Mouse (Mus musculus) gastrocnemius, postnatal 25 days (tissue): ENCODE data around the gene Sgcd. TPM values are rescaled to one million over a fixed set of nuclear protein-coding genes. Genes with fewer than 3 reads are reported as not detected.
"Not testable (repeated sequence)": the region's sequence is repeated elsewhere in the genome, so short reads cannot be mapped to it uniquely, and the experiment has no call there.

Experiments
- DNase-seq: peaks from one replicate; pipeline ENCODE4 v3.0.0; 2022
- total RNA-seq, 2 experiments: library from RNA; stranded (reverse); gene quantifications; 1 replicate in 1 of 2; 2 replicates in 1 of 2; pipeline ENCODE4 v1.2.3; 2021

The Sgcd gene
- total RNA-seq, 2 experiments from 2014 or later, result 67.4 to 75.2 TPM

DNA sequence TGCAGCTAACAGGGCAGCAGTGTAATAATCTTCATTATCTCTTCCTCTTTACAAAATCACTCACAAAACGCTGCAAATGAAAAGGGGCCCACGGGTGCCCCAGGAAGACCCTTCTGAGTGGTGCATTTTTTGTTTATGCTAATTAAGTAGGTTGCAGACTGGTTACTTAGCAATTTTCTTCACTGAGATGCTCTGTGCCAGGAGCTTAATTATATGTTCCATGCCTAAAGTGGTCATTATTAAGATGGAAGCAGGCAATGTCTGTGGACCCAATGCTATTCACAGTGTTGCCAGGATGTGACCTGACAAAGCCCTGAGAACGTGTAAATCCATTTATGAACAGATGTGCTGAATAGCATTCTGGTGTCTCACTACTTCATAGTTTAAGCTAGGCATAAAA is 529.6 kb downstream of the Sgcd start:
- no peak for DNase-seq

DNA sequence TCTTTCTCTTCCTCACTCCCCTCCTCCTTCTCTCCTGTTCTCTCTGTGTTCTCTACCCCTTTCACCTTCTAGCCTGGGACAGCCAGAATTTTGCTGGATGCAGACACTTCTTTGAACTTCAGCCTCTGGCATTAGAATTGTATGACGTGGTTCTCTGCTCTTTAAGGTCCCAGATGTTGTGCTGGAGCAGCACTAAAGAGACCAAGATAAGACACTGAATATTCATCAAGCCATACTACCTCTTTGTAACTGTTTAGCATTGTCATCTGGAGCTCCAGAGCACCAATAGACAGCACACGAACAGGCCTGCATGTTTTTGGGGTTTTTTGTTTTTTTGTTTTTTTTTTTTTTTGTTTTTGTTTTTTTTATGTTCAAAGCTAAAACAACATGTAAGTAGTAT is 541.0 kb downstream of the Sgcd start:
- DNase-seq, result no peak

DNA sequence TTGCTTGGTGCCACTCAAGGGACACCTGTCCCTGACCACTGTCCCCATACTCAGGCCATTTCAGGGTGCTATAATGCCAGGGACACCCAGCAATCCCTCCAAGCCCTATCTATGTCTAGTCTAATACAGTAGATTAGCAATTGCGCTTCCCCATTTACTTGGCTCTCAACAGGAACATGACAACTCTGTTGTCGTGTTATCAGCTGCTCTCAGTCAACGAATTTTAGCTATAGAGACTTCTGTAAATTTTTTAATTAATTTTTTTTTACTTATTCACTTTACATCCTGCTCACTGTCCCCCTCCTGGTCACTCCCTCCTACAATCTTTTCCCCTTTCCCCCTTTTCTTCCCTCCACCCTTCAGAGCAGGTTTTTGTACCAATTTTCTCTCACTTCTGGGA is 542.4 kb downstream of the Sgcd start:
- DNase-seq, result no peak

DNA sequence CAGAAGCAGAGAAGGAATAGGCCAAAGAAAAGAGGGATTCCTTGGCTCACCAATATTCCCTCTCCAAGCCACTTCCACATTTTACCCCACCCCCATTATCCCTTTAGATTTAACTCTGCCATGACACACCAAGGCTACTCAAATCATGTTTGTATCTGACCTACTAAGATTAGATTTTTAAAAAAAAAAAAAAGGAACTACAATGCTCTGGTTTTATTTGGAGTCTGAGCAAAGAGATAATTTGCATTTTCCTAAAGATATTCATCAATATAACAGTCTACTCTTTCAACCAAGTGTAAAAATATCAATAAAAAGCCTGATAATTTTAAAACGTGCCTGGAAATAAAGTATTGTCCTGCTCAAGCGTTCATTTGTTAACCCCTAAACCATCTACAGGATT is 543.1 kb downstream of the Sgcd start:
- no peak for DNase-seq

DNA sequence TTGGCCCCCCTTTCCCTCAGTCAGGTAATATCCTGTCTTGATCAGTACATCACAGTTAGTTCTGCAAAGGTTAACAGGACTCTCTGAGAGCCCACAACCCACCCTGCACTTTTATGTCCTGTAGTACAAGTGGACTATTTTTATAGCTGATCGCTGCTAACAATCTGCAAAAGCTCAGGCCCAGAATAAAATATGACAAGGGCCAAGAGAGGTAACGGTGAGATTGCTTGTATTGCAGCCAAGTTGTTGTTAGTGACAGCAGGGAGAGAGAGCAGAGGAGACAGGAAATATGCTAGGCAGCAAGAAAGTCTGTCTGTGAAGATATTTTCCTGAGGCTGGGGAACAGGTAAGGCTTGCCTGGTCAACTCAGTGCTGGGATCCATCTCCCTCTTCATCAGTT is 546.5 kb downstream of the Sgcd start:
- no peak for DNase-seq

DNA sequence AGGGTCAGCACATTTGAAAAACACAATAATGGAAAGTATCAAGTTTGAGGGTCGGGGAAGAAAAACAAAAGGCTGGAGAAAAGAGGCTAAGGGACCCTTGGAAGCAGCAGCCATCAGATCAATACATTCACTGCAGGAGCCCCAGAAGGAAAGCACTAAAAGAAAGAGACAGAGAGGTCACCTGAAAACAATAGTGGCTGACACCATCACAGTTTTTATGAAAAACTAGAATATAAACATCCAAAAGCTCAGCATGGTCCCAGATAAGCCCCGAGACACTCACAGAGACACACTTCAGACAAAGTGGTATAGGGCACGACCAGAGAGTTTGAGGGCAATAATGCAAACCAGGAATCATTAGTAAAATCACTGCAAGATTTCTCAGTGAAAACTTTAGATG is 589.2 kb downstream of the Sgcd start:
- no peak for DNase-seq

DNA sequence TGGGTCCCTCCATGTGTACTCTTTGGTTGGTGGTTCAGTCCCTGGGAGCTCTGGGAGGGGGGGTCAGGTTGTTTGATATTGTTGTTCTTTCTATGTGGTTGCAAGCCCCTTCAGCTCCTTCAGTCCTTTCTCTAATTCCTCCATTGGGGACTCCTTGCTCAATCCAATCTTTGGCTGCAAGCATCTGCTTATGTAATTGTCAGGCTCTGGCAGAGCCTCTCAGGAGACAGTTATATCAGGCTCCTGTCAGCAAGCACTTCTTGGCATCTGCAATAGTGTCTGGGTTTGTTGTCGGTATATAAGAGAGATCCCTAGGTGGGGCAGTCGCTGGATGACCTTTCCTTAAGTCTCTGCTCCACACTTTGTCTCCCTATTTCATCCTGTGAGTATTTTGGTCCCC is 598.0 kb downstream of the Sgcd start:
- not testable (repeated sequence) for DNase-seq

DNA sequence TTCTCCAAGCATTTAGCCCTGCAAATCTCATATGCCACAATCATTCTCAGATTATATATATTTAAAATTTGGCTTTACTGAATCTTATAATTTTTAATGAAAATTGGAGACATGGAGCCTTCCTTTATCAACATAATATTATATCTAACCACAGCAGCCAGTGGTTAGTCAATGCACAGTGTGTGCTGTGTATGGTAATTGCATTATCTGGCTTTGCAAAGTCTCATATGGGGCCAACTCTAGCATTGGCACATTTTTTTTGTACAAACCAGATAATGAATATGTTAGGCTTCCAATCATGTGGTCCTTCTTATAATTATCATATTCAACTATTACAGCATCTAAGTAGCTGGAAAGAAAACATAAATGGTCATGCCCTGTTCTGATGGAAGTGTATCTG is 599.4 kb downstream of the Sgcd start:
- DNase-seq, result no peak

DNA sequence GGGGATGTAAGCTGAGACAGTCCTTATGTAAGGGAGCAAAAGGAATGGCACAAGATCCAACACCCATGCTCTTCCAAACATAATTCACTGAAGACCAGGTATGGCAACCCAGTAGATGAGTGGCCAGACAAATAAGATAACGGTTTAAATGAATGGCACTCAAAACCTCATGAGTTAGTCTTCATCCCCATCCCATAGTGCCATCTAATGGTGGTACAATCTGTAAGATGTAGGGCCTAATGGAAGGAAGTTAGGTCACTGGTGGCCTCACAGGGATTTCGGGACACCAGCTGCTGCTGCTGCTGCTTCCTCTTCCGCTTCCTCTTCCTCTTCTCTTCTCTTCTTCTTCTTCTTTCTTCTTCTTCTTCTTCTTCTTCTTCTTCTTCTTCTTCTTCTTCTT is 601.0 kb downstream of the Sgcd start:
- DNase-seq, result no peak

DNA sequence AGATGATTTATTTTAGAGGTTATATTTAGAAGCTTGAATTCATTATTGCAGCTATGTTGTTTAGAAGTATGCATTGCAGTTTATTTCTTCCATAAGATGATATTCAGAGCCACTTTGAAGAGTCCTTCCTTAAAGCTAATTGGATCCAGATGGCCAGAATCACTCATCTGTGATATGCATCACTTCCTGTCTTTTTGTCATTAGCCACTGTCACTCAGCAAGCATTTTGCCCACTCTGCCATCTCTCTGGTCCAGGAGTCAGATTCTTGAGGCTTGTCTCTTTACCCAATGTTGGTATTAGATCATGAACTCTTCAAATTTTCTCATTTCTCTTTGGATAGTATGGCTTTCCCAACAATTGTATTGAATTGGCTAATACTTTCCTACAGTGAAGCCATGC is 602.6 kb downstream of the Sgcd start:
- DNase-seq, result no peak

DNA sequence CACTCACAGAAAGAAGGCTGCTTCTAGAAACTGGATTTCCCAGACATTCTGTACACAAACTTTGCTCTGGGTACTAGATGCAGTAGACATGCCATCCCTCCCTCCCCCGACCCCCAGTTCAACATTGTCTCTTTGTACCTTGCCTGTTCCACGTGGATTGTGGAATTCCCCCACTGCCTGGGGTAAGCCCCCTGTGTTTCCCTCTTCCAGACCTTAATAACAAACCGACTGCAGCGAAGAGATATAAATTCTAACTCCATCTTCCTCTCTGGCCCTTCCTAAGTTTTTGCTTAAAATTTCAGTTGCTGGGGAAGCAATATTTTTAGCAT is 609.2 kb downstream of the Sgcd start:
- DNase-seq, result no peak

DNA sequence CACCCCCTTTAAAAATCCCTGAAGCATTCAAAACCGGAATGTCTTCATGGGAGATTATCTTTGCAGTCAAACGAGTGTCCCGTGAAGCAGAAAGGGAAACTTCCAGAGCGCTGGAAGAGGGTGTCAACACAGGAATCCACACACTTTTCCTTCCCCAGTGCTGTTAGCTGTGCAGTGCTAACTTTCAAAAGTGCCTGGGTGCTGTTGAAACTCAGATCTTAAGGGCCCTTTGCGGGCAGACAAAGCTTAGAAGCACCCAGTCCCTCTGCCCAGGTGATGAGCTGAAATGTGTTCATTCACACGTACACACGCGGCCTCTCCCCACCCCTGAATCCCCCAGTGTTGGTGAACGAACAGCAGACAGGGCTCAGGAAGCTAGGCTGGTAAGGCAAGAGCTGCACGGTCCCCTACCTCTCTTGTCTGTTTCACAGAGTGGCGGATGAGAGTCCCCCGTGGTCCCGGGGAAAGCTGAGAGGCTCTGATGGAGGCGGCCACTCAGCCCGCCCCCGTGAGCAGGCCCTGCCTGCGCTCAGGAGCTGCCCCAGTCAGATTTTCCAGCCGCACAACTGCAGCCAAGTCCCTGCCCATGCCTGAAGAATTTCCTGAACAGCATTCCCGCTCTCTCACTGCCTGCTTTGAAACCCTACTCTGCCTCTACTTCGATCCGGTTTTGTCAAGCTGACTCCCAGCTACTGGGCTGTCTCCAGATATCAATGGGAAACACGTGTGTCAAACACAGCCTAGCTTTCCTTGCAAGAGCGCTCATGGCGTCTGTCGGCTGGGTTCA is 609.7 kb downstream of the Sgcd start:
- DNase-seq, result peak; percentile 78

DNA sequence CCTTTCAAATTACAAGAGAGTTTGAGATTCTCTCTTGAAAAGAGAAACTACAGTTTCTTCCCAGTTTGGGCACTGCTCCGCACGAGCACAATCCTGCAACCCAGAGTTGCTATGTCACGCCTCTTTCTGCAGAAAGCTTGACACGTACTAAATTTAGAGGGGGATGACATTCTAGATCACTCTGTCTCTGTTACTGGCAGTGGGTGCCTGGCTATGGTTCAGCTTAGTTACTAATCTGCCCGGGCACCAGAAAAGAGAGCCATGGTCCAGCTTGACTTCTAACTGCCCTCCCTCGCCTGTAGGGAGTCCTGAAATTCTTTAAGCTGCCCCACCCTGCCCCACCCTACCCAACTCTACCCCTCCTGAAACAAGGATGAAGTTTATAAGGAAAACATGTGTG is 611.3 kb downstream of the Sgcd start:
- DNase-seq, result peak; percentile 48

DNA sequence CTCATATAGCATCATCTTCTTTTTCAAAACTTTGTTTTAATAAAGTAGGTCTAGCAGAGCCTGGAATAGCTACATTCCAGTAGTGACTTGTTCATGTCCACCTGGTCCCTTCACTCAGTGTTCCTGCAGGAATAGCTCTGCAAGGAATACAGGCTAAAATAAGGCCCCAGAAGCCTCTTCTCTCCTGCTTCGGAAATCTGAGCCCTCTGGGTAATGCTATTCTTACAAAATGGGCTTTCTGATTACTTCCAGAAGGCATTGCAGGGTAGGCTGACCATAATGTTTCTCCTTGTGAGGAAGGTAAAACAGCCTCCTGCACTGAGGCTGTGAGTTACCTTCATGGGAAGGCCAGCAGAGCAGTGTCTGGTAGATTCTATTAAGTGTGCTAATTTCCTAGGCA is 611.9 kb downstream of the Sgcd start:
- DNase-seq, result peak; percentile 19

DNA sequence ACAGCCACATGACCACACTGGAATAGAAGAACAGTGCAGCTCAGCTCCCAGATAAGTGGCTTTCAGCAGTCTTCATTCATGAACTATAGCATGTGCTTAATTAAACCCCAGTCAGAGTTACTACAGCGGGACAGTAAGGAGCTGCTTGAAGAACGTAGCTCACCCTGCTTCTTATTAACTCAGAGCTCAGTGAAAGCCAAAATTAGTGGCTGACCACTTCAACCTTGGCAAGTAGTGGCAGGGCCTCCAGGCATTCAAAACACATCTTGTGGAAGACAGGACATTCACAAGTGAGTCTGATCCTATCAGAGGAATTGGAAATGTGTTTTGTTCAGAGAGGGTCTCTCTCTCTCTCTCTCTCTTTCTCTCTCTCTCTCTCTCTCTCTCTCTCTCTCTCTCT is 617.2 kb downstream of the Sgcd start:
- no peak for DNase-seq

DNA sequence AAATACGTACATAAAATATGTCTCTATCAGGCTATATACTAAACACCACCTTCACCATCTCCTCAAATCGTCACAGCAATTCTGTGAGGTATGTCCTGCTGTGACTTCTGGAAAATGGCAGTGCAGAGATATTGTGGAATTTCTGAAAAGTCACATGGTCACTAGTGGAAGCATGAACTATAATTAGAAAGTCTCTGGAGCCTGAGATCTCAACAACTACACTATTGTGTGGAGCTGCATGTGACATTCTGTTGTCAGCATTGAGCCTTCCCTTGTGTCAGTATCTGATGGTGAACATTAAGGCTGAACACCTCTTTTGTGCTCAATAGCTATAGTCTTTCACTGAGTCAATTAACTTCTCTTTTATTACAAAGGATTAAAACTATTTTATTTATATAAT is 637.2 kb downstream of the Sgcd start:
- no peak for DNase-seq

DNA sequence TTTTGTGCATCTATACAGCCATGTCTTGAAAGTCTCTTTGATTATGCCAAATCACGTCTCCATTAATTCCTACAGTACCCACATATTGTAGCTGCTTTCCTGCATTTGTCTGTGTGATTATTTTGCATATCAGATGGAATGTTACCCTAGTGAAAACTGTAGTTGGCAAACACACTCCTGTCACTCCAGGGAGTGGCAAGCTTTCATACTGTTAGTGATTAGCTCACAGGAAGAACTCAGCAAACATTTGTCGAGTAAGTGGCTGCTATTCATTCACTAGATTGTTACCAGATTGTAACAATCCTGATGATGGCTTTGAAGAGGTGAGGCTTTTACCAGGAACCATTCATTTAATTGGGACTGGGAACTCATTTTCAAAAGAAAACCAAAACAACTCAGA is 645.3 kb downstream of the Sgcd start:
- DNase-seq, result no peak

DNA sequence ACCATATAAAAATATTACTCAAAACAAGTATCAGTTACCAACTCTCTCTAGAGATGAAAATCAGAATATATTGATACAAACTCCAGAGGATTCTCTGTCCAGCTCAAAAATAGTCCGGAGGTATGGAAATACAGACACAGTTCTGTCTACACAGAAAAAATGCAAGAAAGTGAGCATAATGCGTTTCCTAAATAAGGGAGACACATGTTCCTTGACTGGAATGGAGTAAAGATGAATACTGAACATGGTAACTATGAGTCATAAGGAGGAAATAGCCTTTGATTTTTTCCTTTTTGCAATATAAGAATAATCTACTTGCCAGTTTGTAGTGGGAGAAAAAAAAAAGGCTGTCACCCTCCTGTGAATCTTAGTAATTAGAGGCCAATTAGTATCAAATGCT is 655.1 kb downstream of the Sgcd start:
- no peak for DNase-seq

DNA sequence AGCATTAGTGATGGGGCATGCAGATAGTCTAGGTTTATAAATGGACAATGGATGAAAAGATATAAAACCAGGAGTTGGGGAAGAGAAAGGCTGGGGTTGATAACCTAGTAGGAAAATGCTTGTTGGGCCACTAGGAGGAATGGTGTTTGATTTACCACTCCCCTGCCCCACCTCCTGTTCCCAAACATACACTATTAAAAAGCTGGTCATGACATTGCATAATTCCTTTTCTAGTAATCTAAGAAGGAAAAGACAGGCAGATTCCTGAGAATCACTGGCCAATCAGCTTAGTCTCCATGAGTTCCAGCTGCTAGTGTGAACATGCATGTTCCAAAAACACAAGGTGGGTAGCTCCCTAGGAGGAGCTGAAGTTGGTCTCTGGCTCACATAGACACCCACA is 683.2 kb downstream of the Sgcd start:
- DNase-seq, result no peak

DNA sequence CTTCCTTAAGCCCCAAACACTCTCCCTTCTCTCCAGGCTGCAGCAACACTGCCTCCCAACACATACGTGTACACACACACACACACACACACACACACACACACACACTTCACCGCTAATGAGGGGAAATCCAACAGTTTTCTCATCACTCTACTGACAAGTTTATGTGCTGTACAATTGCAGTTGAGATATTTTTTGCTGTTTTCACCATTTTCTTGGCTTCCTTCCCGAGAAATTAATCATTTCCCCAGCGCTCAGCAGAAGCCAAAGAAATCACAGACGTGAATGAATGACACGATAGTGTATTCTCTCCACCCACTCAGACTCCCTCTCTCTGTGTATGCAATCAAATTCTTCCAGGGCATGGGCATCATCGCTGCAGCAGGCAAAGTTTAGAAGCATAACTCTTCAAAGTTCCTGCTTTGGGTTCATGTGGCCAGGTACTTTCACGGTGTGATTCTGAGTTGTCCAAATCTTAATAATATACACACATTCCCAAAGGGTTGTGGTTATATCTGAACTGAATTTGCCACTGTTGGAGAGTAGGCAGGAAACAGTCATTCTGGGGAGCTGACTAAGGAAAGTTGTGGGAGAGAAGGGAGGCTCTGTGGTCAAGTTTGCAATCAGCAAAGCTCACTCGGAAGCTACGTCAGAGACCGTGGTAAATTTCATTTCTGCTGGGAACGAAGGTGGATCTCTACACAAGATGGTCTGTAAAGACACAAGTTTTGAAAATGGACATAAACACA is 683.9 kb downstream of the Sgcd start:
- DNase-seq, result no peak

DNA sequence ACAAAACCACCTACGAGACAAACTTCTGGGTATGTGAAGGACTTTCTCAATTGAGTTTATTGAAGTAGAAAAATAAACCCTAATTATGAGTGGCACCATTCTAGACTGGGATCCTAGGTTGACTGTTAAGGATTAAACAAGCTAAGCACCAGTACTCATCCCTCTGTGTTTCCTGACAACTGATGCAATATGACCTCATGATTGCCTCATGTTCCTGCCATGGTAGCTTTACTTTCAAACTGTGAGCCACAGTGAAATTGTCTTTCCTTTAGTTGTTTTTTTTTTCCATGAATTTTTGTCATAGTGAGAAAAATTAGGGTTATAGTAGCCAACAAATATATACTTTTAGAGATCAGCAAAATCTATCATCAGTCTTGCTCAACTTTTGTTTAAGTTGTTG is 689.0 kb downstream of the Sgcd start:
- DNase-seq, result no peak

DNA sequence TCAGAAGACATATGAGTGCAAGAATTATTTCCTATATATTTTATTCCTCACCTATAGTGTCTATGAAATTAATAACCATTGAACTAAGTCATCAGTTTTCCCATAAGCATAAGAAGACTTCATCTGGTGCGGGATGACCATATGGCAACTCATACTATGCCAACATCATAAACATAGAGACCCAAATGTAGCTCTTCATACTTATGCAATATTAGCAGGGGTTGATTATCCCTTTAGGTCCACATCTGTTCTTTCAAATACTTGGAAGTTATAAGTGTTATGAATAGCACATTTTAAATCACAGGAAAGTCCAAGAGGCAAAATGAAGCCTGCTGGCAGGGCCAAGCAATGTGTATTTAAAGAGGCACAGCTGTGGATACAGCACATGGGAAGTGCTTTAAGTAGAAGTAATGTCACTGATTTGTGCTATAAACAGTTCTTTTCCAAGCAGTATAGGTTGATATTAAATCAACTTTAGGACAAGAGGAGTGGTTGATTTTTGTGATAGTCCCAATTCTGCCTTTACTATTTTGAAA is 690.9 kb downstream of the Sgcd start:
- no peak for DNase-seq

DNA sequence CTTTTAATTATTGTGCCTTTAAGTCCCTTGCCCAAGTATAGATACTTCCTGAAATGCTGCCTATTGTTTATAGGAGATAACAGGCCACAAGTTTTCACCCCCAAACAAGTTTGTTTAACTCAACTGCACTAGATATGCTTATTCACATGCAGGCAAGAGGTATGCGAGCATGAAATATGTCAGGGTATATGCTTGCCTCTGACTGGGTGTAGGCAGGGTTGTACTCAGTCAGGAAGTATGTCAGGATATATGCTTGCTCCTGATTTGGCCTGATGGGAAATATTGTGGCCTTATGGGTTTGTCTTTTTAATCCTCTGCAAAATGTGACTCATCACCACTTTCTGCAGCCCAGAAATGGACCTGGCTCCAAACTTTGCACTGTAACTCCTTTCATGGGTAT is 694.0 kb downstream of the Sgcd start:
- DNase-seq, result no peak

DNA sequence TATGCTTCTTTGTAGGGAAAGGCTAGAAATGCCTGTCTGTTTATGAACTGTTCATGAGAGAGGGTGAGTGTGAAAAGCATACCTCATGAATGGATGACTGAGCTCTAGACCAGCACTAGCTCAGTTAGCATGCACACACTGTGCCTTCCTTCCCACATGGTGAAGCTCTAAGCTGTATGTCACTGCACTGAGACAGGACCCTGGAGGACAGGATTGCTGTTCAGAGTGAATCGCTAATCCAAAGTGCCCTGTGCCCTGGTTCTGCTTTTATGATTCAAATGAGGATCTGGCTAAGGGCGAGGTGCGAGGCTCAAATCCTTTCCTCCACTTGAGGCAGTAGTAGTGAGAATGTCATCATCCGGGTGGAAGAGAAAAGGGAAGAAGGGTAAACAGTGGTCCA is 712.2 kb downstream of the Sgcd start:
- no peak for DNase-seq
